Mouse (Mus musculus) A20 (cell line): ENCODE data around the gene Bag6.

Source experiments
- DNase-seq: peaks from one replicate; pipeline ENCODE4 v3.0.0-alpha.2; 2011; ENCODE audit warnings: low read depth, low spot score

Bag6 gene

DNA sequence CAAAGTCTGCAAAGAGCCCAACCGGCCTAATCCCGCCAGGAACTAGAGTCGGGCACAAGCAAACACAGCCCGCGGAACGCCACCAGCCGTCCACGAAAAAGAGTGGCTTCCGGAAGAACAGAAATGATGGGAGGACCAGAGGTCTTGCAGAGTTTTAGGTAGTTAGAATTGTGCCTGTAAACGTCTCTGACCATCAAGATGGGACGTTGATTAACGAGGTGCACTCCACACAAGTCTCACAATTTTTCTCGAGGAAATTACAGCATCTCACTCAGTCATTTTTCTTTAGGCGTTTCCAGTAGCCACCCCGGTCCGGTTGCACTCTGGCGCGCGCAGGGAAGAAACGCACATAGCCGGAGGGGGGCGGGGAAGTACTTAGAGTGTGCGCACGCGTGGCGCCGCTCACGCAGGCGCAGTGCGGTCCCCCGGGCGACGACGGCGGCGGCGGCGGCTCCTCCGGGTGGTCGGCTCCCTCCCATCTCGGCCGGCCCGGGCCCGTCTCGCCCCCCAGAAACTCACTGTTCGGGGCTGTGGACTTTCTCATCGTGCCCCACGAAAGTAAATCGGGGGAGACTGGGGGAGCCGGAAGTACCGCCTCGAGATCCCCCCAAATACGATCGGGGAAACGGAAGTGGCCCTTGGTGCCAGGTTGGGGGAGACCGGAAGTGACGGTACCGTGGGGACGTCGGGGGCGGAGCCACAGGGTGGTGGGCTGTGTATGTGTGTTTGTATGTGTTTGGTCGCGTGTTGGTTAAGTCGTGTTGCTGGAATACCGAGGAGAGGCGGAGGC, at the start of gene Bag6:
Gene Bag6 (plus strand): TSS at position 378 of the 790 bp plus-strand sequence.
- DNase-seq: peak; percentile 98

GRCm38 (mm10) chr17:35085208-35085865, 49.6 kb upstream of the Bag6 start, which contains the start of gene Ly6g6f:
Gene Ly6g6f, minus strand, starts transcription at chr17:35085610.
- DNase-seq: no peak

DNA sequence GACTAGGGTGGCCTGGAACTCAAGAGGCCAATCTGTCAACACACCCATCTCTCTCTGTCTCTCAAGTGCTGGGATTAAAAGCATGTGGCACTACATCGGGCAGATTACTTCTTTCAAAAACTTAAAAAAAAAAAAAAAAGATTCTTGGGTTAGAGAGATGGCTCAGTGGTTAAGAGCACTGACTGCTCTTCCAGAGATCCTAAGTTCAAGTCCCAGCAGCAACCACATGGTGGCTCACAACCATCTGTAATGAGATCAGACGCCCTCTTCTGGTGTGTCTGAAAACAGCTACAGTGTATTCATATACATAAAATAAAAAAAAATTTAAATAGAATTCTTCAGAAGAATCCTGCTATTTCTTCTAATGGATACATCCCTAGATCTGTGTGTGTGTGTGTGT, 46.8 kb upstream of the Bag6 start:
- peak; percentile 45 for DNase-seq

GRCm38 (mm10) chr17:35088825-35089644, 45.9 kb upstream of the Bag6 start, which contains the start of gene Abhd16a:
Gene Abhd16a, plus strand, starts transcription at chr17:35089263.
- peak; percentile 98 for DNase-seq

DNA sequence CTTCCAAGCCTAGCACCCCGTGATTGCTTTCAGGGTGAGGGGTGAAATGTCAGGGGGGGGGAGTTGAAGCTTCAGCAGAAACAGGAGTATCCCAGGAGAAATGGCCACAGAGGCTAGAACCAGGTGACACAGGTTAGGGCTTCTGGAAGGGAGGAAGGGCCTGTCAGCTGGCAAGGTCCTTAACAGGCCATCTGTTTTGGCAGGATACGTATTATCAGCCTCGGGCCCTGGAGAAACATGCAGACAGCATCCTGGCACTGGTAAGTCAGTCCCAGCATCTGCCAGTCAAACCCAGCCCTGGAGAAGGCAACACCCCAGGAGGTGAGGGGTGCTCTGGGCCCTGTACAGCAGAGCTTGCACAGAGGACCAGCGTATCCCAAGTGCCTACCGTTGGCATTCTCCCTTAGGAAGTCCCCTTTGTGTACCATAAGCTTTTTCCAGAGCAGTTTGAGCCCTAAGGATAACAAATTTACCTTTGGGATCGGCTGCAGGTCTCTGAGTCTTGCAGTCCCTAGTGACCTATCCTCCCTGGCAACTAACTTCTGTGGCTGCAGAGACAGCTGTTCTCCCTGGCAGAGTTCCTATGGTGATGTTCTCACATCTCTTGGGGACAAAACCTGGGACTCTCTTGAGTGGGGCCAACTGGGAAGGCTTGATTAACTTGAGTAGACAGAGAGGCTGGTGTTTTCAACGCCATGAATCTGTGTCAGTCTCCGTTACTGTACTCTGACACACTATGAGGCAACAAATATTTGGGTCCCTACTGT, 44.6 kb upstream of the Bag6 start:
- peak; percentile 23 for DNase-seq

DNA sequence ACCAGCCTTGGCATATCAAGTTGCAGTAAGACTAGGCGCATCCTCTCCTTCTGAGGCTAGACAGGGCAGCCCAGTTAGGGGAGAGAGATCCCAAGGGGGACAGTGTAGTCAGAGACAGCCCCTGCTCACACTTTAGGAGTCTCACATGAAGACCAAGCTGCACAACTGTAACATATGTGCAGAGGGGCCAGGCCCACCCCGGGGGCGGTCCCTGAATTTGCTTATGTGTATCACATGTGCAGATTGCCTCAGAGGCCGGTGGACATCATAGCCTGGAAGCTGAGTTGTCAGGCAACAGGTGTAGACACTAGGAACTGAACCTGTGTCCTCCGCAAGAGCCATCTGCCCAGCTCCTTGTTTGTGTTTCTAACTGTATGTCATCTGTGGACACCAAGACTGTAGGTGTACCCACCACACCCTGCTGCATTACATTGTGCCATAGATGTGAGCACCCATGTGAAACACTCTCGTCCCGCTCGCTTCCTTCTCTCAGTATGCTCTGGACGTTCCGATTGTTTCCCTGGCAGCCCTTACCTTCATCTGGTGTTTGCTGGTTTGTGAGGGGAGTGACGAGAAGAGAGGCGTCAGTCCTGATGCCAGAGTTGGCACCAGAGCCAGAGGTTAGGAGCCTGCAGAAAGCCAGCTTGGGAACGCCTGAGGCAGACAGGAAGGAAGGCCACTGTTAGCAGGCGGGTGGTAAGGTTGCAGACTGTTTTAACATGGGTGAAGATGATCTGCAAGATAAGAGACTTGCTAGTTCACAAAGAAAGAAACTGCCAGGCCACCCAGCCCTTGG, 42.4 kb upstream of the Bag6 start:
- no peak for DNase-seq

DNA sequence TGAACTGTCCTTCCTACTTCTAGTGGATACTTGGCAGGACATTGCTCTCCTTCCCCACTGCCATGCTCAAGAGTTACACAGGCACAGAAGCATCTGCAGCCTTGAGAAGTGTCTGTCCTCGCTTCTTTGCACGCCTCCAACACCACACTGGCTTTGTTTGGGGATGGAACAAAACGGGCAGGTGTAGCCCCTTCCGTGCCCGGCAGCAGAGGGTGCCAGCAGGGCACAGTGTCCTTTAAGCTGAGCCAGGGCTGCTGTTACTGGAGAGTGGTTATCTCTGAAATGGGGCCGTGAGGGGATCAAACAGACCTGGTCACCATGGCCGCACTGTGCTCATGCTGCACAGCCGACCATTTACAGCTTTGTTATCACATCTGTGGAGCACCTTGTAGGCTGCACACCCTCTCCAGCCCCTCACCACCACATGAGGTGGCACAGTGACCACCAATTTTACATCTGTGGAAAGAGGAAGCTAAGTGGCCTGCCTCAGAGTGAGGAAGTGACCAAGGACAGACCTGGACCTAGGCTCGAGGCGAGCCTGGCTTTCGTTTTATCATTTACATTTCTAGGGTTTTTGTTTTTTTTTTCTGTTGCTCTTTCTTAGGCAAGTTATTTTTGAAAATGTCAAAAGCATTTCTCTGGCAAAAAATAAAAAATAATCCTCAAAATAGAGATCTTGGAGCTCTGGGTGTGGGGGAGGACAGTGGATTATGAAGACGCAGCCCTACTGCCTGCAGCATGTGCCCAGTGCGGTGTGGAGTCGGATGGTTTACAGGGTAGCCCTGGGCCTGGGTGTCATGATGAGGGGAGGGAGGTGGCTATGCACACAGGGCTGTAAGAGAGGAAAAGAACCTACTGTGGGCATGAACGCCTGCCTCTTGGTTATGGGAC, 40.3 kb upstream of the Bag6 start:
- DNase-seq: no peak

GRCm38 (mm10) chr17:35096597-35096996, 38.4 kb upstream of the Bag6 start:
- no peak for DNase-seq

- no peak for DNase-seq
Observed at GRCm38 (mm10) chr17:35097164-35097655, 37.8 kb upstream of the Bag6 start.

- no peak for DNase-seq
Observed at GRCm38 (mm10) chr17:35100196-35100765, 34.7 kb upstream of the Bag6 start.

DNA sequence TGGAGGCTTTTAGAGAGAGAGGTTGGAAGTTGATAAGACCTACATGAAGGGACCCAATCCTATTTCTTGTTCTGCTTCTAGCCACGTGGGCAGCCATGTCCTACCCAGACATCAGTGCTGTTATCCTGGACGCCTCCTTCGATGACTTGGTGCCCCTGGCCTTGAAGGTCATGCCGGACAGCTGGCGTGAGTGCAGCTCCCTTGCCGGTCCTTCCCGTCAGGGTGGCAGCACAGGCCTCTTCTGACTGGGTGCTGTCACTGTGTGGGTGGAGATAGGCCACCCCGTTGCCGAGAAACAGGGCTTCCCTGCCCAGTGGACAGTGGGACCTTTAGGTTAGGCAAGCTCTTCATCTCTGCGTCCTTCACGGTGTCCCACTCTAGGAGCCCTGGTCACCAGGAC, 33.8 kb upstream of the Bag6 start:
- DNase-seq: no peak

GRCm38 (mm10) chr17:35102299-35102698, 32.7 kb upstream of the Bag6 start:
- no peak for DNase-seq

GRCm38 (mm10) chr17:35103221-35103690, 31.7 kb upstream of the Bag6 start:
- DNase-seq: no peak

DNA sequence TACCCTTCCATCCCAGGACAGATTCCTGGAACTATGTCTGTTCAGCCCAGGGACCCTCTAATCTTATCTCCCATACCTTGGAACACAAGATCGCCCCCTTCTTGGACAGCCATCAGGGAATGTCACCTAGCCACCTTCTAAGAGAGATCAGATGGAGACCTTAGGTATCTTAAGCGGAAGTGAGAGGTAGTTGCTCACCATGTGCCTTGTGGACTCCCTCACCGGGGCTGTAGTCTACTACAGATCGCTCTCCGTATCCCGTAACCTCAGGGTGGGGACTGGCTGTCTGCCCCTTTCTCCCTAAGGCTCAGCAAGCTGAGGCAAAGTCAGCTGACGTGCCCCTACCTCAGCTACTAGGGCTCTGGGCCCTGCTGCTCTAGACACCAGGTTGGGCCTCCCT, 30.9 kb upstream of the Bag6 start:
- DNase-seq: no peak

DNA sequence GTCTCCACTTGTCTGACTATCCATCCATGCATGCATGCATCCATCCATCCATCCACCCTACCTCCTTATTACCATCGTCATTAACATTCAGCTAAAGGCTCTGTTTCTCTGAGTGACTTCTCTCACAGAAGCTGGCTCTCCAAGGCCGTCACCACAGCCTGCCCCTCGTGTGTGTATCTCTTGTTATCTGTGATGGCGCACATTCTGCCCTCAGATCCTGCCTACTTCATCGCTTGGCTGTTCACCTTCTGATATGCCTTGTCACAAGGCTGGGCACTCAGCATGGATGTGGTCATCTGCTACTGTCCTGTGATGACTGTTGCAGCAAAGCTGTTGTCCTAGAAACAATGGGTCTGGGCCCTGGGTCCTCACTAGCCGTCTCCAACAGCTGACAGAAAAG, 30.2 kb upstream of the Bag6 start:
- DNase-seq: no peak

DNA sequence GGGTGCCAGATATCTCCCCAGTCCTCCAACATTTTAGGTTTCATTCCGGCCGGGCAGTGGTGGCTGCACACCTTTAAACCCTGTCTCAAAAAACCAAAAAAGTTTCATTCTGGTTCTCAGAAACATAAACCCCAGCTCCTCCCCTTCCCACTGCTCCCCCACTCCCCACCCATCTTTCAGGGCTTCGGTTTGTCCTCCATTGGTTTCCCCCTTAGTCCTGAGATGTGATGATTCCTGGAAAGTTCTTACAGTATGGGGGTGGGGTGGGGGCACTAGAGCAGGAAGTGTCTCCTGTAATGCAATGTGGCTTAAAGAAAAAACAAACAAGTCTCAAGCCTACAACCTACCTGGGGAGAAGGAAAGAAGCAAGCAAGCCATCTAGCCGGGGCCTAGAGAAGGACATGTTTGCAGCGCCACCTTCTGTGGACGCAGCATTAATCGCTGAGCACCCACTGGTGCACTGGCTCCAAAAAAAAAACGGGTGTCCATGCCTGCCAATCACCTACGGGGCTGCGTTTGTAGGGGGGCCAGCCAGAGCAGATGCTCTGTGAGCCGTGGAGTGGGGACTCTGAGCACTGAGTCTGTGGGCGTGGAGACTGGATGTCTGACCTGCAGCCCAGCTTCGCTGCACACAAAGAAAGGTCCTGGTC, 29.1 kb upstream of the Bag6 start:
- DNase-seq: peak; percentile 58

DNA sequence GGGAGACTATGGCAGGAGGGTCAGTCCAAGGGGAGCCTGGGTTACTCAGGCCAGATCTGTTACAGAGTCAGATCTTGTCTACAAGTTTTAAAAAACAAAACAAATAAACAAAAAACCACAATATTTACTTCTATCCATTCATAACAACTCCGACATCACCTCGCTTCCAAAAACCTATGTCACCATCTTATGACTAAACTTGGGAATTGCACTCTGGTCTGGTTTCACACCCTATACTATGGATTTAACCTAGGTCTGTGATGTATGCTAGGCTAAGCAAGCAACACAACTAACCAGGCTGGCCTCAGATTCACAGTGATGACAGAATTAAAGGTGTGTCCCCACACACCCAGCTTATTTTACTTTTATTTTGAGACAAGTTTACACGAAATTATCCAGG, 28.5 kb upstream of the Bag6 start:
- no peak for DNase-seq

DNA sequence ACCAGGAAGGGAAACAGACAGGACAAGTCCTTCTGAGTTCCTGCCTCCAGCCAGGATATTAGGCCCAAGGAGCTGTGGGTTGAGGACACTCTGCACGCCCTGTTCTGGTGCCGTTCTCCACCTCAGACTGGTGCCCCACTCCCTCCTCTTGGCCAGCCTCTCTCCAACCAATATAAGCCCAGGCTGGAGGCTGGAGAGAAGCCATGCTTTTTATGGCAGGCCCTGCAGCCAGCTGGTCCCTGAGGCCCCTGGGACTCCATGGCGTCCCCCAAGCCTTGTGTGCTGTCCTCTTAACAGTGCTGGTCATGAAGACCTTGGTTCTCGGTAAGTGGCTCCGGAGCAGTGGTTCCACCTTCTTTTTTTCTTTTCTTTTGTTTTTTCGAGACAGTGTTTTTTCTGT, 26.9 kb upstream of the Bag6 start, which contains the start of gene Ly6g5c:
Gene Ly6g5c (plus strand): TSS at position 183 of the 400 bp plus-strand sequence.
- no peak for DNase-seq
